Mouse (Mus musculus): ENCODE measurements around the gene Ndrg4. TPM values are rescaled to one million over a fixed set of nuclear protein-coding genes. Genes with fewer than 3 reads are reported as not detected.

The Ndrg4 gene
- polyA plus RNA-seq, 1 experiment from 2014 or later, result 16.3 TPM

DNA sequence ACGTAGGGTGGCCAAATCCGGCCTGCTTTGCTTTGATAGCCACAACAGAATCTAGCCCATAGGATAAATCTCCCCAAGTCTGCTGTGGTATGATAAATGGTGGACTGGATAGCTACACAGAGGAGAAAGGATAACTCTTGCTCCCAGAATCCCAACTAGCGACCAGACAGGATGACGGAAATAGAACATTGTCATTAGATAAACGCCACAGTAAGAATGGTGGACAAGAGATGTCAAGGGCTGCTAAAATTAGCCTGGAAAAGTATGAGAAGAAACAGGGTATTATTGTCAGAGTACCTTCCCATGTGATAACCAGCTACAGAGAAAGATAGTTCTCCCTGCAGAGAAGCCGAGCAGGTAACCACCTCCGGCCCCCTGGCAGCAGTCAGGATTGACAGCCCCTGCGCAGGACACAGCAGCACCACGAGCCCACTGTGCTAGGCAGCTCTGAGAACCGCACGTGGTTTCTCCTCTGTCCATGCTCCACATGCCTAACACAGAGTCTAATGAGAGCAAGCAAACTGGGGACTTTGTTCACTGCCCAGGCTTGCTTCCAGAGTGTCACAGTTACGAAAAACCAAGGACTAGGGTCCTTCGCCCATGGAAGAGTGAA, 14.3 kb downstream of the Ndrg4 start:
- no peaks in the 10 kb centered on the region for H3K4me1 ChIP-seq (replicated peaks)
- H3K27me3 ChIP-seq (replicated peaks), result peaks cover 13% of the 10 kb centered on the region
- no peak for ATAC-seq
- no peak overlapping the region for H3K27ac ChIP-seq
- 74% methylated on average over 13 of the region's 13 CpGs for WGBS
- no peaks in the 10 kb centered on the region for H3K36me3 ChIP-seq
- no peak overlapping the region for H3K9ac ChIP-seq
- no peak overlapping the region for H3K4me2 ChIP-seq (replicated peaks)
- no peaks in the 10 kb centered on the region for H3K9me3 ChIP-seq
- no peak overlapping the region for H3K4me3 ChIP-seq (replicated peaks)

DNA sequence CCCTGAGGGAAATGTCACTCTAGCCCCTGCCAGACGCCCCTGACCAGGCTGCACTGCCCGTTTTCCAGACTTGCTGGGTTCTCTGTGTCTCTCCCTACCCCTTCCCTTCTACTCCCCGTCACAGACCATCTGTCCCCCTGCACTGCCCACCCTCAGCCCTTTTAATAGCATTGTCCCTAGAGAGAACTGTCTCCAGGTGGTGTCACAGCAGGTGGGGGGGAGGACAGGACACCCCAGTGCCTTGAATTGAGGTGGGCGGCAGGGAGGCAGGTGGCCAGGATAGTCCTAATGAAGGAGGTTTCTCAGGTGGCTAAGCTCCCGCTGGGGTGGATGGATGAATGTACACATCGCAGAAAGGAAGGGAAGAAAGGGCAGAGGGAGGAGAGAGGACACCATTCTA, 17.9 kb downstream of the Ndrg4 start:
- H3K4me1 ChIP-seq (replicated peaks), result 0 out of 2 replicates have a peak, but pooled peaks cover 3% of the 10 kb centered on the region
- H3K9ac ChIP-seq, result no peak overlapping the region
- 23% methylated on average over 6 of the region's 6 CpGs for WGBS
- H3K27me3 ChIP-seq (replicated peaks), result peaks cover 24% of the 10 kb centered on the region
- no peak for ATAC-seq
- no peaks in the 10 kb centered on the region for H3K9me3 ChIP-seq
- no peaks in the 10 kb centered on the region for H3K36me3 ChIP-seq
- no peak overlapping the region for H3K4me3 ChIP-seq (replicated peaks)
- H3K27ac ChIP-seq, result no peak overlapping the region
- H3K4me2 ChIP-seq (replicated peaks), result no peak overlapping the region

- H3K36me3 ChIP-seq, result no peaks in the 10 kb centered on the region
- no peak overlapping the region for H3K4me3 ChIP-seq (replicated peaks)
- no peaks in the 10 kb centered on the region for H3K9me3 ChIP-seq
- H3K9ac ChIP-seq, result no peak overlapping the region
- no peak for ATAC-seq
- 0 out of 2 replicates have a peak, but pooled peaks cover 3% of the 10 kb centered on the region for H3K4me1 ChIP-seq (replicated peaks)
- no peak overlapping the region for H3K27ac ChIP-seq
- peak overlapping the region; percentile 38; the same call in 1 of the 2 replicates for H3K4me2 ChIP-seq (replicated peaks)
- H3K27me3 ChIP-seq (replicated peaks), result peaks cover 24% of the 10 kb centered on the region
- 51% methylated on average over 8 of the region's 8 CpGs for WGBS
Observed at GRCm38 (mm10) chr8:95696661-95697060, 19.9 kb downstream of the Ndrg4 start.

DNA sequence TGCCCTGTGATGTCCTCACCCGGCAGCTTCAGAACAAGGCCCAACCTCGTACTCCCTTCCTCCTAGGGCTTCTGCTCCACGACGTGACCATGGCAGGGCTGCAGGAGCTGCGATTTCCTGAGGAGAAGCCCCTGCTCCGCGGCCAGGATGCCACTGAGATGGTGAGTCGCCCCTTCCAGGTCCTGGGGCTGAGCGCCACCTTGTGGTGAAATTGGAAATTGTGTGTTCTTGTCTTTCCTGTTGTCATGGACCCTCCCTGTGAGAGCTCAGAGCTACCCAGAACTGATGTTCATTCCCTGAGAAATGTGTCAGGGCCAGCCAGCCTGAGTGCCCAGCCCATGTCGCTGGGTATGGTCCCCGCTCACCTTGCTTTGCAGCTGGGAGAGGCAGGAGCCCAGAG, 20.3 kb downstream of the Ndrg4 start:
- Histone ChIP-seq H3K4me1 (replicated peaks) (0 out of 2 replicates have a peak, but pooled peaks cover 3% of the 10 kb centered on the region), H3K4me2 (replicated peaks) (peak overlapping the region; percentile 38; the same call in 1 of the 2 replicates), H3K27me3 (replicated peaks) (peaks cover 24% of the 10 kb centered on the region), H3K9me3 (no peaks in the 10 kb centered on the region), H3K27ac (no peak overlapping the region), H3K9ac (no peak overlapping the region), H3K36me3 (no peaks in the 10 kb centered on the region), H3K4me3 (replicated peaks) (no peak overlapping the region)
- peak; percentile 32 for ATAC-seq
- WGBS, result 2% methylated on average over 11 of the region's 11 CpGs

- Histone ChIP-seq H3K27ac (no peak overlapping the region), H3K9ac (no peak overlapping the region), H3K4me1 (replicated peaks) (peaks cover 8% of the 10 kb centered on the region), H3K36me3 (no peaks in the 10 kb centered on the region), H3K9me3 (no peaks in the 10 kb centered on the region), H3K4me2 (replicated peaks) (no peak overlapping the region), H3K4me3 (replicated peaks) (no peak overlapping the region), H3K27me3 (replicated peaks) (peaks cover 27% of the 10 kb centered on the region)
- ATAC-seq, result no peak
- WGBS, result 33% methylated on average over 6 of the region's 6 CpGs
Observed at GRCm38 (mm10) chr8:95698179-95698578, 21.4 kb downstream of the Ndrg4 start.

DNA sequence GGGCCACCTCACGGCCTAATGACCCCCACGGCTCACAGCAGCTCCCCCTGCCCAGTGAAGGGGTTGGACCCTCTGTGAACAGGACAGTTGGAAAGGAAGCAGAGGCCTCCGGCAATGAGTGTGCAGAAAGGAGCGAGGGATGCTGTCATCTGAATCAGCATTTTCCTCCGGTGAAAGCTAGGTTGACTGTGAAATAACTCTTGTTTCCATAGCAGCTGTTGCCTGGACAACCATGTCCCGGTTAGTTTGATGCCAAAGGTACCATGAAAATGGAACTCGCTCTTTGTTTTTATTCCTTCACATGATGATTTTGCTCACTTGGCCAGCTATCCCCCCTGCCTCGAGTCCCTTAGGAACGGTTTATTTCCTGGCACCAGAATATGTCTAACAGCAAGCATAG, 23.5 kb downstream of the Ndrg4 start:
- no peaks in the 10 kb centered on the region for H3K36me3 ChIP-seq
- no peaks in the 10 kb centered on the region for H3K9me3 ChIP-seq
- ATAC-seq, result no peak
- H3K9ac ChIP-seq, result no peak overlapping the region
- WGBS, result 66% methylated on average over 9 of the region's 9 CpGs
- peaks cover 16% of the 10 kb centered on the region for H3K27me3 ChIP-seq (replicated peaks)
- H3K4me1 ChIP-seq (replicated peaks), result peaks cover 17% of the 10 kb centered on the region
- no peak overlapping the region for H3K4me3 ChIP-seq (replicated peaks)
- H3K4me2 ChIP-seq (replicated peaks), result no peak overlapping the region
- H3K27ac ChIP-seq, result no peak overlapping the region

- 0 out of 2 replicates have a peak, but pooled peaks cover 13% of the 10 kb centered on the region for H3K27me3 ChIP-seq (replicated peaks)
- H3K9ac ChIP-seq, result no peak overlapping the region
- peaks cover 17% of the 10 kb centered on the region for H3K4me1 ChIP-seq (replicated peaks)
- ATAC-seq, result no peak
- no peak overlapping the region for H3K27ac ChIP-seq
- H3K4me3 ChIP-seq (replicated peaks), result no peak overlapping the region
- H3K4me2 ChIP-seq (replicated peaks), result no peak overlapping the region
- 86% methylated on average over 4 of the region's 4 CpGs for WGBS
- H3K36me3 ChIP-seq, result no peaks in the 10 kb centered on the region
- H3K9me3 ChIP-seq, result no peaks in the 10 kb centered on the region
Observed at GRCm38 (mm10) chr8:95701809-95702208, 25.0 kb downstream of the Ndrg4 start.

DNA sequence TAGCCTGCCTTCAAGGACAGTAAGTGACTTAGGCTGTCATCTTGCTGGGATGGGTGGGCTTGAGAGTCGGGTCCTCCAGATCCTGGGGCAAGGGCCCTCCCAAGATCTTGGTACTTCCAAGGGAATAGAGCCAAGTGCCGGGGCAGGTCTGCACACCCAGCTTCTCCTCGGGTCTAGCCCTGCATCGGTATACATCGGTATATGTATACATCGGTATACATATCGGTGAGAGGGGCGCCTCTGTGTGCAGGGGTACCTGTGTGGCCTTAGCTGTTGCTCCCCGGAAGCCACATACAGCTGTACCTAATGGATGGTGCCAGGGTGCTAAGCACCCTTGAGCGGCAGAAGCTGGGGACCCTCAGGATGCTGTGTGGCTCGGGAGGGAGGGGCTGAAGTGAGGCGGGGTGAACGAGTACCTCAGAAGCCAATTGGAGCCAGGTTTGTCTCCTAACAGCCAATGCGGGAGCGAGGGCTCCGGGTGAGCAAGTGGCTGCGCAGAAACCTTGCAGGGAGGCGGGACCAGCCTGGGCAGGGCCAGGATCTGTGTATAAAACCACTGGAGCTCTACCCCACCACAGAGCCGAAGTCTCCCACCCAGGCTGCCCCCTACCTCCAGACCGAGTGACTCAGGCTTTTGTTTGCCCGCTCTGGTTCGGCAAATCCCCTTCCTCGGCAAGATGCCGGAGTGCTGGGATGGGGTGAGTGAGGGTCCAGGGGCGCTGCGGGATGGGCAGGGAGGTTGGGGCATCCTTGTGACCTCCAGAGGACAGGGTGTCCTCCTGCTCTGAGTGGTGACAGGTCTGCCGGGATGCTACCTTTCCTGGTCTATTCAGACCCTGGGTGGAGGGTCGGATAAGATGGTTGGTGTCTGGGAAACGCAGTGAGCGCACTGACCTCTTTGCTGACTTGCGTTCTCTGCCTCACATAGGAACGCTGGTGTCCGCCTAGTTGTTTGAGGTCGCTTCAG, 26.0 kb downstream of the Ndrg4 start:
- Histone ChIP-seq H3K27me3 (replicated peaks) (0 out of 2 replicates have a peak, but pooled peaks cover 11% of the 10 kb centered on the region), H3K4me3 (replicated peaks) (peak overlapping the region; percentile 57), H3K9ac (peak overlapping the region; percentile 60), H3K9me3 (no peaks in the 10 kb centered on the region), H3K36me3 (no peaks in the 10 kb centered on the region), H3K4me1 (replicated peaks) (peaks cover 14% of the 10 kb centered on the region), H3K4me2 (replicated peaks) (peak overlapping the region; percentile 98), H3K27ac (no peak overlapping the region)
- WGBS, result 2% methylated on average over 34 of the region's 34 CpGs
- ATAC-seq, result peak; percentile 94

GRCm38 (mm10) chr8:95703461-95704260, 26.9 kb downstream of the Ndrg4 start:
- WGBS, result 5% methylated on average over 15 of the region's 15 CpGs
- no peaks in the 10 kb centered on the region for H3K9me3 ChIP-seq
- H3K4me1 ChIP-seq (replicated peaks), result peaks cover 14% of the 10 kb centered on the region
- peak overlapping the region; percentile 60 for H3K9ac ChIP-seq
- no peaks in the 10 kb centered on the region for H3K36me3 ChIP-seq
- peak overlapping the region; percentile 57 for H3K4me3 ChIP-seq (replicated peaks)
- H3K27me3 ChIP-seq (replicated peaks), result 0 out of 2 replicates have a peak, but pooled peaks cover 9% of the 10 kb centered on the region
- H3K4me2 ChIP-seq (replicated peaks), result peak overlapping the region; percentile 98
- 0 out of 2 replicates have a peak overlapping the region, but pooled peaks have one; percentile 17 for H3K27ac ChIP-seq
- peak; percentile 25 for ATAC-seq

GRCm38 (mm10) chr8:95704538-95704937, 27.8 kb downstream of the Ndrg4 start:
- Histone ChIP-seq H3K9ac (no peak overlapping the region), H3K9me3 (no peaks in the 10 kb centered on the region), H3K4me1 (replicated peaks) (peaks cover 14% of the 10 kb centered on the region), H3K4me3 (replicated peaks) (no peak overlapping the region), H3K36me3 (no peaks in the 10 kb centered on the region), H3K27ac (no peak overlapping the region), H3K27me3 (replicated peaks) (0 out of 2 replicates have a peak, but pooled peaks cover 2% of the 10 kb centered on the region), H3K4me2 (replicated peaks) (no peak overlapping the region)
- WGBS, result 96% methylated on average over 3 of the region's 3 CpGs
- no peak for ATAC-seq

GRCm38 (mm10) chr8:95709579-95709978, 32.8 kb downstream of the Ndrg4 start:
- no peak for ATAC-seq
- Histone ChIP-seq H3K27me3 (replicated peaks) (no peaks in the 10 kb centered on the region), H3K36me3 (no peaks in the 10 kb centered on the region), H3K4me2 (replicated peaks) (no peak overlapping the region), H3K9ac (no peak overlapping the region), H3K9me3 (no peaks in the 10 kb centered on the region), H3K4me3 (replicated peaks) (no peak overlapping the region), H3K27ac (no peak overlapping the region), H3K4me1 (replicated peaks) (peaks cover 3% of the 10 kb centered on the region; the same call in 1 of the 2 replicates)
- 83% methylated on average over 7 of the region's 7 CpGs for WGBS

- Histone ChIP-seq H3K9ac (no peak overlapping the region), H3K4me2 (replicated peaks) (no peak overlapping the region), H3K27me3 (replicated peaks) (no peaks in the 10 kb centered on the region), H3K9me3 (no peaks in the 10 kb centered on the region), H3K27ac (no peak overlapping the region), H3K4me1 (replicated peaks) (peaks cover 3% of the 10 kb centered on the region; the same call in 1 of the 2 replicates), H3K4me3 (replicated peaks) (no peak overlapping the region), H3K36me3 (no peaks in the 10 kb centered on the region)
- WGBS, result 62% methylated on average over 3 of the region's 3 CpGs
- no peak for ATAC-seq
Observed at GRCm38 (mm10) chr8:95711029-95711428, 34.2 kb downstream of the Ndrg4 start.
